Mouse (Mus musculus) liver, embryonic 11.5 days (tissue): Measurements from ENCODE around the gene Gm45337. TPM values are rescaled to one million over a fixed set of nuclear protein-coding genes. Genes with fewer than 3 reads are reported as not detected.

Source experiments
- ATAC-seq: fragments of 200-750 bp; cut with Nextera tagmentation; replicated peaks from 2 replicates; pipeline ENCODE4 v1.8.0; 2017; ENCODE audit warnings: moderate number of reproducible peaks, mild to moderate bottlenecking, moderate TSS enrichment, moderate library complexity; ENCODE audit not compliant: low FRiP score
- DNase-seq: peaks from one replicate; pipeline ENCODE4 v3.0.0-alpha.2; 2017; ENCODE audit warnings: low spot score
- H3K27ac ChIP-seq: fragments of 300-500 bp; sonication (generic); 2 replicates; pipeline ENCODE4 v1.5.1; 2014; ENCODE audit warnings: mild to moderate bottlenecking, low read depth, low read length, control low read depth
- H3K27me3 ChIP-seq: fragments of 300-500 bp; sonication (generic); replicated peaks from 2 replicates; pipeline ENCODE4 v1.6.1; 2014; ENCODE audit warnings: low read length, mixed read lengths; ENCODE audit not compliant: control insufficient read depth, insufficient read depth
- H3K36me3 ChIP-seq: fragments of 300-500 bp; sonication (generic); 2 replicates; pipeline ENCODE4 v1.6.1; 2014; ENCODE audit warnings: mild to moderate bottlenecking, low read length, moderate library complexity, mixed read lengths; ENCODE audit not compliant: control insufficient read depth, insufficient read depth
- H3K4me1 ChIP-seq: fragments of 300-500 bp; sonication (generic); replicated peaks from 2 replicates; pipeline ENCODE4 v1.6.1; 2014; ENCODE audit warnings: low read length, mixed read lengths; ENCODE audit not compliant: control insufficient read depth, insufficient read depth
- H3K4me2 ChIP-seq: fragments of 300-500 bp; sonication (generic); 2 replicates; pipeline ENCODE4 v1.6.1; 2014; ENCODE audit warnings: mild to moderate bottlenecking, control low read depth, moderate library complexity
- H3K4me3 ChIP-seq: fragments of 300-500 bp; sonication (generic); 2 replicates; pipeline ENCODE4 v1.5.1; 2014; ENCODE audit warnings: low read depth, low read length, control low read depth
- H3K9ac ChIP-seq: fragments of 300-500 bp; sonication (generic); 2 replicates; pipeline ENCODE4 v1.6.1; 2014; ENCODE audit warnings: low read depth, low read length, control low read depth
- H3K9me3 ChIP-seq: fragments of 300-500 bp; sonication (generic); 2 replicates; pipeline ENCODE4 v1.6.1; 2016; ENCODE audit warnings: low read length, inconsistent platforms, mixed read lengths; ENCODE audit not compliant: control insufficient read depth
- WGBS: fragments of 180-500 bp; shearing (Covaris S2); extraction: QIAGEN DNeasy Blood & Tissue Kit; methylation state at CpG from one replicate; pipeline ENCODE4 v1.1.7; 2014; 5-methylcytosine and 5-hydroxymethylcytosine counted together
- polyA plus RNA-seq: library from polyadenylated mRNA; unstranded; fragments of >200 nt; fragmentation: Nextera tagmentation; extraction: Ambion mirVana; gene quantifications from 2 replicates; pipeline ENCODE4 v1.2.1, GENCODE M21; 2014

The Gm45337 gene
- polyA plus RNA-seq, 1 experiment from 2014 or later, result not detected

DNA sequence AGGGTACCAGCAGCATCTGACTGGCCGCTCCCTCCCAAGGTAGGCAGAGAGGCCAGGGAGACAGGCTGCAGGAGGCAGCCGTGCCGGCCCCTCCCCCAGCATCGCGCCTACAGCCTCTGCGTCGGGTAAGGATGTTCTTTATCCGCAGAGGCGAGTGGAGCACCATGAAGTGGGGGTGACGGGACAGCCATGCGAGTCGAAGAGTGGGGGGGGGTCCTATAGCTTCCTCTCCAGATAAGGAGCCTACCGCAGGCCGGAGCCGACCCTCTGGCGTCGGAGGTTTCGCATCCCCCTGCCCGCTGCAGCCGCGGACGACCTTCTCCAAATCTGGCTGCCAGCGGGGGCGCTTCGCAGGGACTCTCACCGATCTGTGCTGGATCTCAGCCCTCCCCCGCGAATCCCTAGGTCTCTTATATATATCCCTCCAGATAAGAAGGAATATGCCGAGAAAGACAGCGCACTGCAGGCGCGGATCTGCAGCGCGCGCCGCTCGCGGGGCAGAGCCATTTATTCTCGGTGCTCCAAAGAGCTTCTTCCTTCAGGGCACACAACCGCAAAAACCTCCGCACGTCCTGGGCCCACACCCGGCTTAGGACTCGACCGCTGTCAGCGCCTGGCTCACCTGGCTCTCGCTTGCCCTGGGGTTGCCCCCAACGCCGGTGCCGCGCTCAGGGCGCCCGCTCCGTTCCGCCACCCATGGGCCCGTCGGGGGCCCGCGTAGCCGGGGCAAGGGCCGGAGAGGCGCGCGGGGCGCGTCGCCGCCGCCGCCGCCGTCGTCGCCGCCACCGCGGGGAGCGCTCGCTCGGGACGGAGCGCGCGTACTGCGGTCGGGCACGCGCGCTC is 49.9 kb downstream of the Gm45337 start:
- Histone ChIP-seq H3K27me3 (peaks cover 87% of the 10 kb centered on the region), H3K27ac (peak overlapping the region; percentile 30; the same call in 1 of the 2 replicates), H3K36me3 (no peaks in the 10 kb centered on the region), H3K4me3 (peak overlapping the region; percentile 68), H3K9me3 (no peaks in the 10 kb centered on the region), H3K9ac (peak overlapping the region; percentile 69), H3K4me1 (peaks cover 22% of the 10 kb centered on the region), H3K4me2 (peak overlapping the region; percentile 88)
- peak; percentile 44 for ATAC-seq
- WGBS, result under 1% methylated on average over 85 of the region's 89 CpGs
- DNase-seq, result no peak

DNA sequence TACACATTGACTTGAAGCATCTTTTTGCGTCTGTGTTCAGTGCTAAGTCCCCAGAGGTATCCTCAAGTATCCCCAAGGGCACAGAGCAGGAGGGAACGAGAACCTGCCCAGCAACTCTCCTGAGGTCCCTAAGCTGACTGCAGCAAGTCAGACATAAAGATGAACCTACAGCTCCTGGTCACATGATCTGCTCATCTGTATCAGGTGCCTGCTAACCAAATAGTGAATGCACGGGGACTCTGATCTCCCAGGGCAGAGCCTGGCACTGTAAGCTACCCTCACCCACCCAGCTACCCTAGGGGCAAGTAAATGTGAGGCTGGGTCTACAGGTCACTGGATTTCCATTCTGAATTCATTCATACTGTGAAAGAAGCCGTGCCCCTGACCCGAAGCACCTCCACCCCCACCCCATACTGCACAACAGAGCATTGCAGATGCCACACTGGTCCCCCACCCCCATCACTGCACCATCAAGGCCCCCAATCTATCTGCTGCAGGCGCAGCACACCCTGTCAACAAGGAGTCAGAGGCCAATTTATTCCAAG is 50.6 kb downstream of the Gm45337 start:
- H3K27me3 ChIP-seq, result peaks cover 94% of the 10 kb centered on the region
- H3K4me3 ChIP-seq, result peak overlapping the region; percentile 68
- peaks cover 27% of the 10 kb centered on the region for H3K4me1 ChIP-seq
- WGBS, result 29% methylated on average over 6 of the region's 6 CpGs
- H3K4me2 ChIP-seq, result peak overlapping the region; percentile 88
- H3K36me3 ChIP-seq, result no peaks in the 10 kb centered on the region
- H3K27ac ChIP-seq, result no peak overlapping the region
- H3K9ac ChIP-seq, result peak overlapping the region; percentile 69
- H3K9me3 ChIP-seq, result no peaks in the 10 kb centered on the region
- ATAC-seq (0 out of 2 replicates have a peak, but pooled peaks have one; percentile 15), DNase-seq (no peak)

Other genes starting within 250 kb of the Gm45337 start
- gene Tollip, start 226.1 kb downstream of the Gm45337 start, polyA plus RNA-seq, result 37.7 and 41.9 TPM in 2 replicates
- gene Brsk2, start 194.9 kb downstream of the Gm45337 start, polyA plus RNA-seq, result 0.34 and 0.61 TPM in 2 replicates
- gene Mob2, start 83.5 kb downstream of the Gm45337 start, polyA plus RNA-seq, result 63.1 and 67.1 TPM in 2 replicates
- gene Dusp8, start 48.8 kb downstream of the Gm45337 start, polyA plus RNA-seq, result 2.5 and 2.6 TPM in 2 replicates
- gene Gm45618, start 23.9 kb downstream of the Gm45337 start, polyA plus RNA-seq, result not detected in 2 replicates
- not detected in 2 replicates for gene Gm39115, start 8.6 kb downstream of the Gm45337 start, polyA plus RNA-seq
- not detected in 2 replicates for gene Gm29735, start 12.5 kb upstream of the Gm45337 start, polyA plus RNA-seq
- gene Gm4553, start 21.1 kb upstream of the Gm45337 start, polyA plus RNA-seq, result not detected in 2 replicates
- gene Krtap5-2, start 31.4 kb upstream of the Gm45337 start, polyA plus RNA-seq, result not detected in 2 replicates
- not detected in 2 replicates for gene Gm10153, start 45.8 kb upstream of the Gm45337 start, polyA plus RNA-seq
- gene Krtap5-3, start 56.8 kb upstream of the Gm45337 start, polyA plus RNA-seq, result not detected in 2 replicates
- gene Gm7579, start 67.3 kb upstream of the Gm45337 start, polyA plus RNA-seq, result not detected in 2 replicates
- gene Krtap5-5, start 85.4 kb upstream of the Gm45337 start, polyA plus RNA-seq, result not detected in 2 replicates
- not detected in 2 replicates for gene Gm40460, start 96.5 kb upstream of the Gm45337 start, polyA plus RNA-seq
- not detected in 2 replicates for gene Gm2431, start 113.7 kb upstream of the Gm45337 start, polyA plus RNA-seq
- gene Gm4559, start 129.8 kb upstream of the Gm45337 start, polyA plus RNA-seq, result not detected in 2 replicates
- not detected in 2 replicates for gene Krtap5-1, start 152.5 kb upstream of the Gm45337 start, polyA plus RNA-seq
- gene Krtap5-4, start 158.9 kb upstream of the Gm45337 start, polyA plus RNA-seq, result not detected in 2 replicates
- gene Ifitm10, start 229.1 kb upstream of the Gm45337 start, polyA plus RNA-seq, result 1.8 and 2.4 TPM in 2 replicates
- gene Gm49369, start 238.1 kb upstream of the Gm45337 start, polyA plus RNA-seq, result not detected in 2 replicates
- gene Ctsd, start 243.4 kb upstream of the Gm45337 start, polyA plus RNA-seq, result 316 and 340 TPM in 2 replicates